Mouse (Mus musculus): ENCODE results near the gene Slc16a1.
A peak's percentile ranks its signal among the peaks of the same experiment; 100 is the strongest.

Gene Slc16a1

DNA sequence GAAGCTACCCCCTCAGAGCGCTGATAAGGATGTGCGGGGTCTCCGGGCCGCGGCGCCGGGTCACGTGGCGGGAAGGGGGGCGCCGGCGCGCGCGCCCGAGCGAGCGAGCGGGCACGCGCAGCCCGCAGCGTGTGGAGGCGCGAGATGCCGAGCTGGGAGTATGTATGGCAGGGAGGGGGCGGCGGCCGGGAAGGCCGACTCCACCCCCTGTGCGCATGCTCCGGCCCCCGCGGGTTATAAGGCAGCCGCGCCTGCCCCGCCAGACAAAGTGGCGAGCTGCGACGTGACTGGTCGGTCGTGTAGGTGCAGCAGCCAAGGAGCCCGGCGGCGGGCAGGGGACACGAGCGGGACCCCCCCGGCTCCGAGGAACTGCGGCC lies at the start of gene Slc16a1:
TSS of gene Slc16a1 (plus strand) at position 266 of the 377 bp plus-strand sequence.
- peak; percentile 97 for DNase-seq

DNA sequence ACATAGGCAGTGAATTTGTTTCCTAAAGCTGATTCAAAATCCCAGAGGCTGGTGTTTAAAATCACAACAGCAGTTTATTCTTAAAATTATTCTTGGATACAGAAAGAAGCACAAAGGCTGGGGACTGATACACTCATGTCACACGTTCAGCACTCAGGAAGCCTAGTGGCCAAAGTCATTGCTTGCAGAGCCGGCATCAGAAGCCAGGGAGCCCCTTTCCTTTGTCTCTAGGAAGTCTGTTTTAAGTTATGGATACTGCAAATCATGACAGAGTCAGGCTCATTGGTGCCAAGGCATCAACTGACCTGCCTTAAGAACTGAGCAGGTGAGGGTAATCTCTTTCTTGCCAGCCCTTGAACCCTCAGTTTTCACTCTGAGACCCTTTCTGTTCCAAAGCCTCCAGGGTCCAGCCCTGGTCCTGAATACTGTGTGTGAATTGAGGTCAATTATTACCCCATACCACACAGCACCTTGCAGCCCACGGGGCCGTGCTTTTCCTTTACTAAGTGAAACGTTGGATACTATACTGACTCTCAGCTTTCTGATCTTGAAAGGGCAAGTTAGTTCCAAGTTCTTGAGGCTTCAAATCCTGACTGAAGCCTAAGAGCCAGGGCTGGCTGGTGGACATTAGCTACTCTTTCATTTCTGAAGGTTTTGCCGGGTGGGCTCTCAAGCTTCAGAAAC lies 41.9 kb upstream of the Slc16a1 start:
- no peak for DNase-seq

DNA sequence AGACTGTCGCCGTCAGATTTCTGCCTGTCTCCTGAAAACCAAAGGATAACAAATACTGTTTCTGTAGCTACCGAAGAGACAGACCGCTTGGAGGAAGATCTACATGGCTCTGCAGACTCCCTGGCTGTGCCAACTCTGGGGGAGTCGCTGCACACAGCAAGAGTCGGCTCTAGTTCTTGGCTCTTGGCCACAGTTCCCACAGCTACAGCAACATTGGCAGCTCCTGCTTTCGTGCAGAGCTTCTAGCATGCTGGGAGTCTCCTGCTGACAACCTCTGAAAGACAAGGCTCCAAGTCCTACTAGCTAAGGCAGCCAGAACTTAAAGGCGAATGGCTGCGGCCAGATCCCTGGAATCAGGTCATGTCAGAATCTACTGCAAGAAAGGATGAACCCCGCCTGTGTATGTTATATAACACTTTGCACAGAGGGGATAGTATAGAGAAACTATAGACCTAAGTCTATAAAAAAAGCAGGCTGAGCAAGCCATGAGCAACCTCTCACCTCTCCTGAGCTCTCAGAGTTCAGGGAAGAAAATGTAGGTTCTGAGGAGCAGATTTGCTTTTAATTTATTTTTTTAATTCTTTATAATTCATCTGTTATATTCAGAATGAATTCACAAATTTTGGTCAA lies 41.2 kb upstream of the Slc16a1 start:
- peak; percentile 28 for DNase-seq

DNA sequence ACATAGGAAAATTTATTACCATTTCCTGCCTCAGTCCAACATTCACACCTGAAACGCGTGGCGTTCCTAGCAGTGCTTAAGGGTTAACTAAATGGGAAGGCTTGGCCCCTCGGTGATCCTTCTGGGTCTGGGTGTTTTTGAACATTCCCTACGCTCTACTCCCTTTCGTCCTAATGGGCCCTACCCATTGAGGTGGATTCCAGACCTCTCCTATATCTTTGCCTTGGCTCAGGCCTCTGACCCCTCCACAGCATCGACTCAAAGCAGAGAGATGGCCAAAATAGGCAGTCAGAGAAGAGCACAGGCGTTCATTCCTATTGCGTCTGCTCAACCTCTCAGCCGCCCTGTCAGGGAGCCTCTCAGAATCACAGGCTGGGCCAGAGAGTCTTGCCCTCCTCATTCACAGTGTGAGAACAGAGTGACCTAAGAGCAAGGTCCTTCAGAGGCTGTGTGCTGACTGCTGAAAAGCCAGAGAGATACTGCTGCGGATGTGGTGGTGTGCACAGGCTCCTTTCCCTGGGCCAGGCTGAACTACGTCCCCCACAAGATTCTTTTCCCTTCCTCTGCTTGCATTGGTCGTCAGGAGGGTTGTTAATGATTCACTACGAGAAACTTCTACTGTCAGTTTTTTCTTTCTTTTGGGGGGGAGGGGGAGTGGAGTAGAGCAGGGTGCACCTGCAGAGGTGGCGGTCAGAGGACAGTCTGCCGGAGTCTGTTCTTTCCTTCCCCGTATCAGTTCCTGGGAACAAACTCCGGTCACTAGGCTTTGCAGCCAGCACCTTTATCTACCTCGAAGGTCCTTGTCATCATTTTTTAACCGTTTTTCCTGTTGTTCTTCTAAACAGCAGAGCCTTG lies 38.9 kb upstream of the Slc16a1 start:
- peak; percentile 12 for DNase-seq

DNA sequence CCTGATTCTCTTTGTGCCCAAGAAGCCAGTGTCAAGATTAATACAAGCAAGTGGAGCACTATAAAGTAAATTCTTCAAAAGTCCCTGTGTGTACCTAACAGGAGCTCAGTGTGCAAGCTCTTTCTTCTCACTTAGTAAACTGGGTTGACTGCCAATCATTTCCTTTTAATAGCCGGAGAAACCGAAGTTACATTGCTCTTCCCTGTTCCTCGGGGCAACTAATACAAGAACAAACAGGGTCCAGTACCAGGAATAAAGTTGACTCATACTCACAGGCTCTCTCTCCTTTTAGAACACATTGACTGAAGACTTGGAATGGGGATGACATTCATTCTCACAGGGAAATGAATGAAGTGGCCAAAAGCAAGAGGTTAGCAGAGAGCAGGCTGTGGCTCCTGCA lies 37.8 kb upstream of the Slc16a1 start:
- no peak for DNase-seq

DNA sequence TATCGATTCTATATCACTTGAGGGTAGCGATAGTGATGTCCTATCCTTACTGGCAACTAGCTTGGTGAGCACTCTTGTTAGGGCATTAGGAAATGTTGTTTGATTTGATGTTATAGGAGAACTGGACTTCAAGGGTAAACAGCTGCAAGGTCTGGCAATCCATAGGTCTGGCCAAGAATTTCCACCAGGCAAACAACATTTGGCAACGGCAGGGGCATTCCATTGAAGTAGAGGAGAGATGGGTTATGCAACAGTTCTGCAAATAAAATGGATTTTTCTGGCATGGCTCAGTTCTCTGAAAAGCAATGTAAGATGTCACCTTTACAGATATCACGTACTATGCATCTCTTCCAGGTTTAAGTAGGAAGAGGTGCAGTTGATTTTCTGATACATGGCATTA lies 36.8 kb upstream of the Slc16a1 start:
- DNase-seq: peak; percentile 18

DNA sequence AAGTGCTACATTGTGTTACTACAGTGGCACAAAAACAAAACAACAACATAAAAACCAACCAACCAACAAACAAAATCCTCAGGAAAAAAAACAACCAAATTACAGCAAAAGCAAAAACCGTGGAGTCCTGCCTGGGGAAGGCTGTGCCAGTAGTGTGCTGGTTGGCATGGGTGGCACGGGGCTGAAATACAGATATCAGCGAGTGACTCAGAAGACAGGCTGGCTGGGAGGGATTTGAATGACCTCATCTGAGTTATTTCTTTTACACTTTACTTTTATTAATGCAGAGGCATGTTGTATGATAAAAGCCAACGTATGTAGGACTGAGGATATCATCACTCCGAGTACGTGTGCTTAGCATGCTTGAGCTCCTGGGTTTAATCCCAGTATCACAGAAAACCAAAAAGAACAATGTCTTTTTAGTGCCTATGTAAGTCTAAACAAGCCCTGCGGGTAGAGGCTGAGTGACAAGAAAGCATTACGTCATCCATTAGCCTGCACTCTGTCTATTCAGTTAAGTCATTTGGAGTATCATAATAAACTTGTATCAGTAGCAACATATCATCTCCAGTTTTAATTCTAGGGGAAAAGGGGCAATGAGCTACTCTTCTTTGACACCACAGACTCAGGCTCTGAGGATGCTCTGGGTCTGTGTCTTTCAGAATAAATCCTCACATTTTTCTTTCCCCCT lies 28.6 kb upstream of the Slc16a1 start:
- no peak for DNase-seq

DNA sequence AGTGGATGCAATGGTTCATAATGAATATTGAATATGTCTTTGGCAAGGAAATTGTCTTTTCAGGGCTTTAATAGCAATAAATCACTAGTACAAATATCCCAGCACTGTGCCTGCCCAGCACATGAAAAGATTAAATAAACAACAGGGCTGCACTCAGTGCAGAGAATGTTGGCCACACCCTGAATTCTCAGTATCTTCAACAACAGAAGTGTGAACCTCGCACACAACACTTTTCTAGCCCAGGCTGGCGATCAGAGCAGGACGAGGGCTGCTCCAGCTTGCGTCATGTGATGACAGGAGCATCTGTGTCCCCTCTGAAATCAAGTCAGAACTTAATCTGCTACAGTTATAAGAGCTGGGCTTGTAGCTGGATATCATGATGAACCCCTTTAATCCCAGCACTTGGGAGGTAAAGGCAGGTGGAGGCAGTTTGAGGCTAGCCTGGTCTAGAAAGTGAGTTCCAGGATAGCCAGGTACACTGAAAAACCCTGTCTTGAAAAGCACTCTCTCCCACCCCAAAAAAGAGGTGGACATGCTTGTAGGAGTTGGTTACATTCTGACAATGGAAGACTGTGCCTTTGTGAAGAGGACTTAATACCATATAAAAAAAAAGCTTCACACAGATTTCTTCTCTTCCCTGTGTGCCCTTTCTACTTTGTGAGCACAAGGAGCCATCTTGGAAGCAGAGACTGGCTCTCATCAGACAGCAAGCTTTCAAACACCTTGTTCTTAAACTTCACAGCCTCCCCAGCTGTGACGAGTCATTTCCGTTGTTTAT lies 27.8 kb upstream of the Slc16a1 start:
- no peak for DNase-seq

DNA sequence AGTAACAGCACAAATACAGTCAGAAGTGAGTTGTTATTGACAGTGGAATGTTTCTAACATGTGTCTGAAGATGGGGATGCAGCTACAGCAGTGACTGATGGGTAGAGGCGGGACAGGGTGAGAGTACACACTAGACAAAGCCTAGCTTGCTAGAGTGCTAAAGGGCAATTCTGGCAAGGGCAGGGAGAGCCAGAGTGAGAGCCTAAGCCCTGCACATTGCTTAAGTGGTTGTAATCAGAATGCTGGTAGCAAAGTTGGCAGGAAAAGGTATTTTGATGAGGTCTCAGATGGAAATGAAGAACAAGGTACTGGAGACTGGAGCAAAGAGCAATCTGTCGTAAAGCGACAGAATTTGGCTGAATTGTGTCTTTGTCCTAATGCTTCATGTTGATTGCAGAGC lies 26.5 kb upstream of the Slc16a1 start:
- no peak for DNase-seq

DNA sequence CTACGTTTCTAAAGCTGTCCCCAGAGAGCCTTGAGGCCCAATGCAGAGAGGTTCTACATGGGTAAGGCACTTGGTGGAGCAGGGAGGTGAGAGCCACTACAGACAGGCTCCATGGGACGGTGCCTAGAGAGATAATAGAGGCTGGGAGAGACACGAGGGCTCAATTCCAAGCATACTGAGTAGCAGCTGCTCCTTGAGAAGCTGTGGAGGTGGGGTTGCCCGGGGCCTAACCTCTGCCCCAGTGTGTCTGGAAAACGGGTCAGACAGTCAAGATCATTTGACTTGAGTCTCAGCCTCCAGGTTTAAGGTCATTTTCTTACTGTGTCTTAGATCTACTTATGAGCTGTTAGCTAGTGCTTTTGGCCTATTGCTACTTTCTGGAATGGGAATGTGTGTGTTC lies 25.4 kb upstream of the Slc16a1 start:
- DNase-seq: no peak

DNA sequence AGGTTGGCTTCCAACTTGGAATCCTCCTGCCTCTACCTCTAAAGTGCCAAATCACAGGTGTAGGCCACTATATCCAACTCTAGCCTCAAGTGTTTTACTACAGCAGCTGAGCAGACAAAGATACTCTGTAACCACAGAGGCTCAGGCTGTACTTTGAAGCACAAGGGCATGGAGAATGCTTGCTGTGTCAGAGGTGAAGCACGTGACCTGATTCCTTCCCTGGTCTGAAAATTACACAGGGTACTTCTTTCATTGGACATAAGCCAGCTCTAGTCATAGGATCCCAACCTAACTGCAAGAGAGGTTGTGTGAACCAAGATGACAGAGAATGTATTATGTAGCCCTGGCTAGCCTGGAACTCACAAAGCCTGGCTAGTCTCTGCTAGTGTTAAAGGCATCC lies 24.4 kb upstream of the Slc16a1 start:
- no peak for DNase-seq

DNA sequence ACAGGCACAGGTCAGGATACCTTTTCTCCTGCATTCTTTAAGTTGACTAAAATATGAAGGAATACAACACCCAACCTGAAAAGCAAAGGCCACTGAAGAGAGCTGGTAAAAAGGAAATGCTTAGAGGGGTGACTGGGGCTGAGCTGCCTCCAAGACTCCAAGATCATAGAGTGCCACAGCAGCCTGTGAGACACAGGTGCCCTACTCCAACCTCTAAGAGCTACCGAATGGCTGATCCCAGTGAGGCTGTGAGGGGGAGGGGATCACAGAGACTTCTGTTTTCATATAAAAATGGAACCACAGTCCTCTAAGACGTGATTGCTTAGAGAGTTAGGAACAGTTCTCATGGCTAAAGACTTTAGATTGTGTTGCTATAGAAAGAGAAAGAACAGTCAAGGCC lies 23.3 kb upstream of the Slc16a1 start:
- DNase-seq: no peak

DNA sequence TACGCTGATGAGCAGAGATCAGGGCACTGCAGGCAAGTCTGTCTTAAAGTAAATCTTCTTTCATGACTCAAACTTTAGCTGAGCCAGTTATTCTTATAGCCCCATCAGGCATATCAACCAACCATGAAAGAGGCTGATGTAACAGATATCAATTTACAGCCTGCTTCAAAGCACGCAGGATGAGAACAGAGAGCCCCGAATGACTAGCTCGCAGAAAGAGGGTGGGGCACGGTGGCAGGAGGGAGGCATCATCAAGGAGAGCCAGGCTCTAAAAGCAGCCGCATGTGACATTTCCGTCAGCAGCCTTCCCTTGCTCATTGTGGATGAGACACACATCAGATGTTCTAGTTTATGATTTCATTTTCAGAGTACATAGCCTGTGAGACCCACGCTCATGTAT lies 22.3 kb upstream of the Slc16a1 start:
- no peak for DNase-seq

DNA sequence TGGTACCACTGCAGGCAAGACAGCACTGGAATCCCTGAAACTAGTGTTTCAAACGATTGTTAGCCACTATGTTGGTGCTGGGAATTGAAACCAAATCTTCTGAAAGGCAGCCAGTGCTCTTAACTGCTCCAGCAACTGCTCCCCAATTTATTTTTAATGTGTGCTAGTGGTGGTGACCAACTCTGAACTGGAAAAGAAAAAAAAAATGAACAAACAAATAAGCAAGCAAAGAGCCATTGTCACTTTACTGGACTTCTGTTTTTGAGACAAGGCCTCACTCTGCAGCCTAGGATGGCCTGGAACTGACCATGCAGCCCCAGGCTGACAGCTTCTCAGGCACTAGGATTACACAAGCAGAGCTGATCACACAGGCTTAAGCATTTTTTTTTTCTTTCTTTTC lies 16.6 kb upstream of the Slc16a1 start:
- DNase-seq: no peak

DNA sequence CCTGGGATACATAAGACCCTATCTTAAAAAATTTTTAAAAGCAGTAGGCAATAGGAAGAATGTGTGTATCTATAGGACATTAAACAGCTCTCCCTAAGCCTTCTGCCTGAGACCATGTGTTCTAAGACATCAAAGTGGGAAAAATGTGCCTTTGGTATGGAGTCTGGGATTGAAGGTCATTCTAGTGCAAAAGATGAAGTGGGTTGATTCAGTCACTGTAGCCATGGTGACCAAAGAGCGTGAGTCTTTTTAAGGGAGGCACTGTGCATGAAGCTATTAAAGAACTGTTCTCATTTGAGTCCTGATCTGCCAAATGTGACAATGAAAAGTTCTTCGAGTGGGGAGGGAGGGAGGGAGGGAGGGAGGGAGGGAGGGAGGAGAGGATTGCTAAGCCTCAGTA lies 8.7 kb upstream of the Slc16a1 start:
- DNase-seq: no peak

DNA sequence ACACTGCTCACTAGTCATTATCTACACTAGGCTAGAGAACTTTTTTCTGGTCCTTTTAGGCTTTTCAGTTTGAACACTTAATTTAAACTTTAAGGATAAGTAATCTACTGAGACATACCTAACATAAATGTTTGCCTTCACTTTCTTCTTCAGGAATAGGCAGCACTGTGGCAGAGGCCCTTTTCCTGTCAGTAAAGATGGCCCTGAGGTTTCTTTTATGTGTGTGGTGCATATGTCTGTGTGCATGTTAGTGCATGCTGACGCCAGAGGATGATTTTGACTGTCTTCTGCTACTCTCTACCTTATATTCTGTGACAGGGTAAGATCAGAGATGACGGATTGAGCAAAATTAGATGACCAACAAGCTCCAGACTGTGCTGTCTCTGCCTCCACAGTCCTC lies 7.5 kb upstream of the Slc16a1 start:
- no peak for DNase-seq

DNA sequence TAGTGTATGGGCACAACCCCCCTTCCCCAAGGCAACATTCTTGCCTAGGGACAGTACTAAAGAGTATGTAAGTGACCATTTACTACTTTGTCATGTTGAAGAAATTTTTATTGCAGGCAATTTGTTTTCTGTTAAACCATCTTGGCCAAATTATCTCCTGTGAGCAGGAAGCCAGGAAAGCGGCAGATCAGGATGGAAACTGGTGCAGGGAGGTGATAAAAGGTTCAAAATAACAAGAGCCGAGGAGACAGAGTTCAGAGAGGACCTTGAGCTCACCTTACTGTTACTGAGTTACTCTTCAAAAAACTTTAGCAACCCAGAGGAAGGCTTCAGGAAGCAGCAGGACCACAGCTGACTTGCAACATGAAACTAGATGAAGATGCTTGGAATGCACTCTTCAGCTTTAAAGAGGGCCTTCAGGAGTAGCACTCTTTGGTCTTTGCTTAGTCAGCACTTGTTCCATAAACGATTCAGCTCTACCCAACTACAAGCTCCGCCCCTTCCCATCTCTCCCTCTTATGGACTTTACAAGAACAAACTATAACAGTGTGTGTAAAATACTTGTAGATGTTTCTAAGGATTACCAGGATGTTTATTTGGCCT lies 5.8 kb upstream of the Slc16a1 start:
- peak; percentile 80 for DNase-seq

DNA sequence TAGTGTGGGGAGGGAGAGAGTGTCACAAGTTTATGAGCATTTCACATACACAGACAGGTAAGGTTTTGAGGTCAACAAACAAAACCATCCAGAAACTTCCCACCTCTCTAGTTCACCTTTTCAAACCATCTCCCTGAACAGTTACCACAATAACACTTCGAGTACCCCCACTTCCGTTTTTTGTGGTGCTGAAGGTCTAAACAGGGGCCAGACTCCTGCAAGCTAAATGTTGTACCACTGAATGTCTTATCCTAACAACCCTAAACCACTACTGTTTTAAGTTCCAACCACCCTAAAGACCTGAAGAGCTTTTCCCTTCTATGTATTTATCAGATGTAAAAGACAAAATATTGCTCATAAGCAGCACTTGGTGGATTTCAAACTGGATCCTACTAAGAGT lies 2.0 kb upstream of the Slc16a1 start:
- DNase-seq: no peak

DNA sequence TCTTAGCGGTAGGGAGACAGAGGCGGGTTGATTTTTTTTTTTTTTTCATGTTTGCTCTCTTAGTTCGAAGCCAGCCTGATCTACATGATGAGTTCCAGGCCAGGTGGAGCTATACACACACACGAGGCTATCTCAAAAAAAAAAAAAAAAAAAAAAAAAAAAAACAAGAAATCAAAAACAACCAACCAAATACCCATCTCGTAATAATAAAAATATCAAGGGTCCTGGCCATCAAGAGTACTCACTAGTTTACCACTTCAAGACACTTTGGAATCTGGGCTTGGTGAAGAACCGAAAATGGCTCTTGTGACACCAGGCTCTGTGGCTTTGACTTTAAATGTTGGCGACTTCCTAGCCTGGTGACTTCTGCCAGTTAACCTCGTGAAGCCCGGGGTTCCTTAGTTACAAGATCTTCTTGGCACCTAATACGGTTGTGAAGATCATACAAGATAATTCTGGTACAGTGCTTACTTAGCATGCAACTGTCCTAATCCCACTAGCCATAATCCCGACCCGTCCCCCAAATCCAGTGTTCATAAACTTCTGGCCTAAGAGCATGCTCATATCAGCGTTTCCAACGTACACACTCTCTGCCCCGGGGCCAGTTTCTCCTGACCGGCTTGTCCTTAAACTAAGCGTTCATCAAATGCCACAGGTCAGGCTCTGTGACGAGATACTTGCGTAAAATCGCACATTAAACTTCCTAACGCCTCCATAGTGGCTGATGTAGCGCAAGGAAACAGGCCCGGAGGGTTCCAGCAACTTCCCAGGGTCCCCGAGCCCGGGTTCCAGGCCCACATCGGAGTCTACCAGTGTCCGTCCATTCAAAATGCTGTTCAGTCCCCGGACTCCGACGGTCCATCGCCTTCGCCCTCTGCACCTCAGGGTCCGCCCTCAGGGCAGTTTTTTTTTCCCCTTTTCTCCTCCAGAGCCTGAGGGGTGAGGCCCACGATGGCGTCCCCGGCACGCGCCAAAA lies 753 bp upstream of the Slc16a1 start:
- peak; percentile 68 for DNase-seq

DNA sequence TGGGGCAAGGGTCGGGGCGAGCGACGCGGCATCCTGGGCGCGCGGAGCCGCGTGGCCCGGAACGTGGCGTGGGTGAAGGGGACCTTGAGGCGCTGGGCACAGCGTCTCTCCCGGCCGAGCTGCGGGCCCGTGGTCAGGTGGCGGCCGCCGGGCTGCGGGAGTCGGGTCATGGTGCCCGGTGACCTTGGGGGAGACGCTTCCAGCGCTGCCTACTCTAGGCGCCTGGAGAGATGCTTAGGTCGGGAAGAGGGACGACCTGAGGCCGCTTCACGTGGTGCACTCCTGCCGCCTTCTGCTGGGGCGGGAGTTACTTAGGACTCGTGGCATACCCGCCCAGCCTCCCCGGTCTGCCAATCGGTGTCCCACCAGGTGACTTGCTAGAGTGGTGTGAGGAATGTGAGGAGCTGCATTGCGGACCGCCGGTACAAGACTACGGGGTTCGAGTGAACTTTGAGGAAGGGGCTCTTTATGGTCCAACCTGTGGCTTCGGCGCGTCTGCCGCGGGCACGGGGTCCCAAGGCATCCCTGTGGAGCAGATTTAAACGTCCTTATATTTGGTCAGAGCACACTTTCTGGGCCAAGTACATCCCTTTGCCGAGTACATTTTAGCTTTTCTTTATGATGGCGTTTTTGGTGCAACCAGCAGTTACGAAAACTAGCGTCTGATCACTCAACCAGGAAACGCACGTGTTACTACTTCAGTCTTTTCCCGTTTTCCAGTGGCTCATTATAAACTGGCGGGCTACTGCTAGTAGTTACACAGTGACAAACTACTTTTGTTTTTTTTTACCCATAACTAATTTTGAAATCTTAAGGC lies 672 bp downstream of the Slc16a1 start:
- peak; percentile 90 for DNase-seq
